Mouse (Mus musculus) urinary bladder, postnatal 14 days (tissue): ENCODE results near the gene Cyp4x1.

Experiments
- DNase-seq: peaks from one replicate; pipeline ENCODE4 v3.0.0; 2021; ENCODE audit warnings: low spot score

Cyp4x1 gene

DNA sequence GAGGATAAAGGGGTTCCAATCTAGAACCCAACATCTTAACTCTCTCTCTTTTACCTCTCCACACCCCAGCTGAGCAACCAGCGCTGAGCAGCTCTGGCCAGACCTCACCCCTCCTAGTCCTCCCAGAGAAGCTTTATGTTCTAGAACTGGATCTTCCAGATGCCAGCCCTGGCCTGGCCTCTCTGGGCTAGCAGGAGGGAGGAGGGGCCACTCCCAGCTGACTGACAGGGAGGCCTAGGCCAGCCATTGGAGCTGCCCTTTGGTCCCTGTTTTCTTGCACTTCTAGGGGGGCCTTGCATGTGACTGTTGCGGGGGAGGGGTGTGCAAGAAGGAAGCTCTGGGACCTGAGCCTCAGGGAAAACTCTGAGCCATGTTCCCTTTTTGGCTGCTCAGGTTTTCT is 43.5 kb downstream of the Cyp4x1 start:
- peak; percentile 63 for DNase-seq

DNA sequence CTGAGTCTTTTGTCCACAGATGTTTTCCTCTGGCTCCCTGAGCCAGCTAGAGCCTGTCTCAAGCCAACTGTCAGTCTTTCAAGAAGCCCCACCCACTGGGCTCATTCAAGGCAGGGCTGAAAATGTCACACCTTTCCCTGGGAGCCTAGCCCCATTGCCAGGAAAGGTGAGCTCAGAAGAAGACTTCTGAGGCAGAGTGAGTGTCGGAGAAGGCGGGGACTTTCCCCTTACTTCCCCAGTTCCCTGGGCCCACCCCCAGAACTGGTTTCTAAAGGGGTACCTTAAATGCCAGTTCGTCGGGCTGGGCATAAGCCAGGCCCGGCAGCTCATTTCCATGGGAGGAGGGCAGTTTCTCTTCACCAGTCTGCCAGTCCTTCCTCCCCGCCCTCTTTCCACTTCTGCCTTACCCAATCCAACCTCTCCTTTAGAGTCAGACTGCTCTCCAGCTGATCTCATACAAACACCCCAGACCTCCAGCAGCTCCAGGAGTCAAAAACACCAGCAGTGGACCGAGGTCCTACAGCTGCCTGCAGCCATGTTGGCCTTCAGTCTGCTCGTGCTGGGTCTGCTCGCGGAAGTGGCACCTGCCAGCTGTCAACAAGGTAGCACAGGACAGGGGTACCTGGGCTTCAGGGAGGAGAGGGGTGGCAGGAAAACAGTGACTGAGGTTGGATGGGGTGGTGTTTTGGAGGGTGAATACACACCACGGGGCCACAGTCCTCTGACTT is 45.3 kb downstream of the Cyp4x1 start, which contains the start of gene Pdzk1ip1:
Gene Pdzk1ip1, plus strand, starts transcription at position 98 of the 728 bp plus-strand sequence.
- peak; percentile 54 for DNase-seq

DNA sequence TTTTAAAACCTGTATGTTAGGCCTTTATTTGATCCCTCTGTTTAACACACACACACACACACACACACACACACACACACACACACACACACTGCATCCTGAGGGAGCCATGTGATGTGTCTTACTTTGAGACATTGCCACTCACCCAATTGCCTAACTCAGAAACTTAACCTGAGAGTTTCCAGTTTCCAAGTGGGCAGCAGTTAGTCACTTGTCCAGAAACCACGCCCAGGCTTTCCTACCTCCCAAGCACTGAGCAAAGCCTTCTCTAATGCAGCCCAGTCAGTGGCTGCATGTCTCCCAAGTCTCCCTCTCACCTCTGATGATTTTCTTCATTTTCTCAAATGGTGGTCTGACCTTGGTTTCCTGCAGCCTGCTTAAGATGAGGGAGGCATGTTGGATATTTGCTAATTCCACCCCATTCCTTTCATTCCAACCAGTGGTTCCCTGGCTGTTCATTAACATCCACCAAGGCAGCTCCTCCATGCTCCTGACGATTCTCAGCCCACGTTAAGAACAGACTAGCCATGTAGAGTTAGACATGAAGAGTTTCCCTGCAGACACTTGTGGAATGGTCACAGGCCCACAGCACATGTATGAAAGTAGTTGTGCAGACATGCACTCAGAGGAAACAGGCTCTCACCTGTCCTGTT is 47.2 kb downstream of the Cyp4x1 start:
- DNase-seq = no peak

DNA sequence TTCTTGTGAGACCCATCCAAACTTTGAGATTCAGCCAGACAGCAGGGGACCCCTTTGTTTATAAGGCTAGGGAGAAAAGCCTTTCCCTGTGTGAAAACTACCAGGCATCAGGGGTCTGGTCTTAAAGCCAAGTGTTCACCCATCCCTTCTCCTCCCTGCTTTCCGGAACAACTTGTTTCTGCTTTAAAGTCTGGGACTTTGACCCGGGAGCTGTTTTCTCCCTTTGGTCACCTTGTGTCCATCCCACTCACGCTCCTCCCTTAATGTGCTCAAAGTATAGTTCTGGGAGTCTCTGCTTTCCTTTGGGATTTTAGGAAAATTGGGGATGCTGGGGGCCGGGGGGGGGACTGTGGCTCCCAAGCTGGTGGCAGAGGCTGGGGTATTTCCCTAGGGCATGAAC is 47.8 kb downstream of the Cyp4x1 start:
- DNase-seq = no peak

DNA sequence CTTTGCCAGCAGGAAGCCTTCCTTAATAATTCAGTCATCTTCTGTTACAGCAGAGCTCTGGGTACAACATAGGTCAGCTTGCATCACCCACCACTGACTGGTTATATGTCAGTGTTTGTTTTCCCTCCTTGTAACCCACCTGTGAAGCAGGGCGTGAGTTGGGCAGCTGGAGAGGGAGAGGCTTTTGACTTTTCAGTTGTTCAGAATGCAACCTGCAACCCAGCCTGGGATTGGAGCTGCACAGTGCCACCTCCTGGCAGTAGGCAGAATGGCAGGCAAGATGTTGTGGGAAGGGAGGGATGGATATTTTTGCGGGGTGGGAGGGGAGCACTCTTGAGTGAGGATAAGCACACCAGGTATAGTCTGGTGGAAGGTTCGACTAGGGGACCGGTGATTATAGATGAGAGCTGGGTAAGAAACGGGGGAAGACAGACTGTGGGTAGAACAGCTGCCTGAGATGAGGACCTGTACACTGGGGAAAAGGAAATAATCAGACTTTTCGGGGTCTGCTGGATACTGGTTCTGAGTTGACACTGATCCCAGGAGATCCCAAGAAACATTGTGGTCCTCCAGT is 48.5 kb downstream of the Cyp4x1 start:
- peak; percentile 51 for DNase-seq

DNA sequence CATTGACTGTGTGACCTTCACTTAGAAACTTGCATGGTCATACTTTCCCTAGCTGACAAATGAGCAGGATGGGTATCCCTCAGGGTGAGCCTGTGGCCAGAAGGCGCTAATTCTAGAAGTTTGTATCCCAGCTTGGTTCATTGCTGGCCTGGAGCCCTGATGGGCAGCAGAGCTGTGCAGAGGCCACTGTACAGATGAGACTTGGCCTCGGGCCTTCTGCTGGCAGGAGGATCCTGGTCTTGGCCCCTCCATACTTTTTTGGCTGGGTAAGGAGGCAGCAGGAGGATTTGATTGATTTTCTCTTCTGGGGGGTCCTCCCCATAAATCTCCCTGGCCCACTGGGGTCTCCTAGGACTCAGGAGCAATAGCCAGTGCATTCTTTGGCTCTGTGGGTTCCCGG is 51.0 kb downstream of the Cyp4x1 start:
- no peak for DNase-seq

DNA sequence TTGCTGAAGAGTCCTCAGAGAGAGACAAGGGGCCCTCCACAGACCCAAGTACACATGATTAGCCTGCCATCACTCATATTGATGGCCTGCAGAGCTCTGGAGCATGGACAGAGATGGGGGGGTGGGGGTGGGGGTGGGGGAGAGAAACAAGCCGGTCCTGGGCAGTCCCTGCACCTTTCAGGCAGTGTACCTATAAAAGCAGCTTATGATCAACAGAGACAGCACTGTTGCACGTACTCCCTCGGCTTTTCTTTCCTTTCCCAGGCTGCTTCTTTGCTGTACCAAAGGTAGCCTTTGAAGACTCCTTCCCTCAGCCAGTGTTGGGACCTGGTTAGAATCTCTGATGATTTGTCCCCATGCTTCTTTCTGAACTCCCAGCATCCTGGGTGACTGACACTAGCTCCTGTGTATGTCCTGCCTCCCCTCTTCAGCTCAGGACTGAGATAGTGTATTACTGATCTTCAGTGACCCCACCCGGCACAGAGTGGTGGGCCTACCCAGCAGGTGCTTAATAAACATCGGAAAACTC is 54.2 kb downstream of the Cyp4x1 start:
- no peak for DNase-seq

DNA sequence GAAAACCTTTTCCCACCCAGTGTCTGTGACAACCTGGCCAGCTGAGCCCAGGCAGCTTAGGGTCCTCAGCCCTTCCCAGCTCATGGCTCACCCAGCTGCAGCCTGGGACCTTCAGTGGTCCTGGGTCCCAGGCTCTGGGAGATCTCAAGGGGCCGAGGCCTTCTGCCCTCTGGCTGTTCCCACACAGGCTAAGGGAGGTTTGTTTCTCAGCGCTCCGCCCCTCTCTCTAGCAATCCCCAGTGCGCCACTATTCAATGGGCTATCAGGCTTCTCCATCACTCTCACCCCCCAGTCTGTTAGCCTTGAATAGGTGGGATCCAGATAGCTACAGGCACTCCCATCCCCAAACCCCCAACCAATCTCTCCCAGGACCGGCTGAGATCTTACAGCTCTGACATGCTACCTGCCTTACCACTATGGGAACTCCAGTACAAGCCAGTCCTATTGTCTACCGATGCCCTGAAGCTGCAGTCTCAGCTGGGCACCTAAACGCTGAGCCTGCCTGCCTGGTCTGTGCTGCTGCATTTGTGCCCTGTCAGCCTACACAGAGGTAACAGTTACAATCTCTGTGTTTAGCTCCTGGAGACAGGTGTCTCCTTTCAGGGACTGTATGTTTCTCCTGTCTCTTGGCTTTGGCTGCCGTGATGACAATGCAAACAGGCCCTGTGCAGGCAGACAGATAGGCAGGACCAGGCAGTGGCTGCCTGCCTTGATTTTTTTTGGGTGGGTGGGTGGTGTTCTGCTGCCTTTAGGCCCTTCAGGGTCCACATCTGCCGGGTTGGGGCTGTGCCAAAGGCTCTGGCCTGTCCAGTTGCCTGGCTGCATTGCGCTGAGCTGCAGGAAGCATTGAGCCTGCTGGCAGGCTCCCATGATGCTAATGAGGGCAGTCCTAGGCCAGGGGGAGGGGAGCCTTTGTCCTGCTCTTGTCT is 54.9 kb downstream of the Cyp4x1 start:
- peak; percentile 25 for DNase-seq

DNA sequence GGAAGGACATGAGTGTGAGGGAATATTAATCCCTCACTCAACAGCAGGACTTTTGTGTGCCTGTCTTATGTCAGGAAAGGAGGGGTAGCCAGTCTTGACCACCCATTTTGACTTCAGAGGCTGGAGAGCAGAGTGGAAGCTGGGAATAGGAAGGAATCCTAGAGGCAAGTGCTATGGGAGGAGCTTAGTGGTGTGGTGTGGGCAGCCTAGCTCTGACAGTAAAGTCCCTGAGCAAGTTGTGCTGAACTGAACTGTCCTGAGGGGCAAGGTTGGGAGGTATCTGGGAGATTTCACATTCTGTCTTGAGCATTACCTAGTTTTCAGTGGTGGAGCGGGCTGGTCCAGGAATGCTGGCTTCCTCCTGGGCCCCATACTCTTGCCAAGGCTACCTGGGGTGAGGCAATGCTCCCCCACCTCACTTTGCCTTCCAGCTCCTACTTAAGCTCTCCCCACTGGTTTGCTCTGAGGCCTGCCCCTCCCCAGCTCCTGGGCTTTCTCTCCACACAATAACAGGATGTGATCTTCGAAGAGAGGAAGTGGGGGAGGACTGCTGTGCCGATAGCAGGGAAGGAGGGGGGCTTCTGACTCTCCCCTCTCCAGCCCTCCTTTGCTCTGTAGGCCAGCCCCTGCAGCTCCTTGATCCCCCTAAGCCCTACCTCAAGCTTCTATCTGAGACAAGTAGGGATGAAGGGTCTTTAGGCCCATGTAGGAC is 58.7 kb downstream of the Cyp4x1 start:
- DNase-seq = no peak

DNA sequence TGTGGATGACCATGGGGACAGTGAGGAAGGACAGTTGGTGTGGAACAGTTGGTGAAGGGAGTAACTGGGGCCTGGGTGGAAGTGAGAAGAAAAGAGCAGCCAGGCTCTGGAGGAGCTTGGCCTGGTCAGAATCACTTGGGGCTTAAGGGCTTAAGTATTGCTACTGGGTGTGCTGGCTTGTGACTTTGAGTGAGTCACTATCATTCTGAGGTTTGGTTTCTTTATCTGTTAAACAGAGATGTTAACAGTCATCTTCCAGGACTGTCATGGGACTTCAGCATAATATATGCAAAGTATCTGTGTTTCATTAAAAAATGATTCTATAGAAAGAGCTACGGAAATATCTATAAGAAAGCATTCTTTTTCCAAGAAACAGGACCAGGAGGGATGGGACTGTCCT is 59.3 kb downstream of the Cyp4x1 start:
- DNase-seq = no peak

DNA sequence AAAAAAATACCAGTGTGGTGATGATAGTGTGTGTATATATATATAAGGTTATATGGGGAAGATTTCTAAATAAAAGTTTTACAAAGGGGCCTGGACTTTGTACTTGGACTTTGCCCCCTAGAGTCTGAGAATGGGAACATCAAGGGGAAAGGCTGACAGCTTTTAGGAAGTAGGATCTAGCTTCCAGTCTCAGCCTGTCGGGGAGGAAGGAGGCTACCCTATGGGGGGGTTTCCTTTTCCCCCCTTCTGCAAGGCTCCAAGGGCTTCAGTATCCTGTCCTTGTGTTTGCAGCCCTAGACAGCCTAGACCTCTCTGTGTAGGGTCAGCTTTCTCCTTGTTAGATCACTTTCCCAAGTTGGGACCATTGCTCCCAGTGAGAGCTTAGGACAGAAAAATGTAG is 62.4 kb downstream of the Cyp4x1 start:
- DNase-seq = no peak

DNA sequence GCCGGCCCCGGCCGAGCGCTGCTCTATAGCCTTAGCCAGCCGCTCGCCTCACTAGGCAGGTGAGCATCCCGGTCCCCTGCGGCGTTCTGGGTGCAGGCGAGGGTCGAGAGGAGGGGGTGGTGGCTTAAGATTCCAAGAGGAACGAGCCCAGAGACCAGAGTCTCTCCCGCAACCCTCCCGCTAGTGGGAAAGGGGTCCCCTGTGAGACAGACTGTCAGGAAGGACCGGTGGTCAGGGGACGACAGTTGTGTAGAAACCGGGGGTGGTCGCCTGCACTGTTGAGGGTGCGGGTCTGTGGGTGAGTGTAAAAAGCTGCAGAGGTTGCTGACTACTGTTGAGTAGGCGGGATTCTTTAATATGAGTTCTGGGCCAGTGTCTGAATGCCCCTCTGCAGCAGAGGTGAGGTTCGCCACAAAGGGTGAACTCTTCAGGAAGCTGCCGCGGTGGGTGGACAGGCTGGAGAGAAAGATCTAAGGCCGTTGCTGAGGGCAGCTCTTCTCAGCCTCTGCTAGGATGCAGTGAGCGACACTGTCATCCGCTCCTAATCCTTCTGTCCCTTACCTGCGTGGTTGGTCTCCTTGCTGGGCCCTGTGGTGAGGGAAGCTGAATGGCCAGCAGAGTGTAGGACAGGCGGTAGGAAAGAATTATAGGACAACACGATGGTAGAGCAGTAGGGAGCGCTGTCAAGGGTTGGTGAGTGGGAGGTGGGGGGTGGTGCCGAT is 70.4 kb downstream of the Cyp4x1 start:
- DNase-seq = no peak

DNA sequence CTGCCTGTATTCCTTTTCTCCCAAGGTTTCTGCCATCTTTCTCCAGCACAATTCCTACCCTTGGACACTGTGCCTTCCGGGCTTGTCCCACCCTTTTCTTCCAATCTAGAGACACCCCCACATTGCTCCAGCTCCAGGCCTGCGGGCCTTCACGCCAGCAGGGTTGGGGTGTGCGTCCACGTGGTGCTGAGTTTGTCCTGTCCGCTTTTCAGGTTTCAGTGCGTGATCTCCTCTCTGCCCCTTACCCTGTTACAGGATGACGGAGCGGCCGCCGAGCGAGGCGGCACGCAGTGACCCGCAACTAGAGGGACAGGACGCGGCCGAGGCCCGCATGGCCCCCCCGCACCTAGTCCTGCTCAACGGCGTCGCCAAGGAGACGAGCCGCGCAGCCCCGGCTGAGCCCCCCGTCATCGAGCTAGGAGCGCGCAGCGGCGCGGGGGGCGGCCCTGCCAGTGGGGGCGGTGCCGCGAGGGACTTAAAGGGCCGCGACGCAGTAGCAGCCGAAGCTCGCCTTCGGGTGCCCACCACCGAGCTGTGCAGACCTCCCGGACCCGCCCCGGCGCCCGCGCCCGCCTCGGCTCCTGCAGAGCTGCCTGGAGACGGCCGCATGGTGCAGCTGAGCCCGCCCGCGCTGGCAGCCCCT is 71.1 kb downstream of the Cyp4x1 start:
- DNase-seq = no peak

DNA sequence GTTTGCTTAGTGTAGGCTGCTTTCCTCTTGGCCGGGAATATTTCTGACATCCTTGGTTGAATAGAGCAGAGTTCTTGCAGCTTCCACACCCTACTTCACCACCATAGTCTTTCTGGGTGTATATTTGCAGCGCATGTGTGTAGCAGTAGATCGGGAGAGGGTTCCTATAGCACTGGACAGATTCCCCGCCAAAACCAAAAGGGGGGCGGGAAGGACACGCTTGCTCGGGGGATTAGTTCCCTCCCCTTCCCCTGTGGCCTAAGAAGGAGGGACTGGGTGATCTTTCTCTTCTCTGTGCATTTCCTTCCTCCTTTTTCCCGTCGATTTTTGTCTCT is 71.6 kb downstream of the Cyp4x1 start:
- DNase-seq = no peak

DNA sequence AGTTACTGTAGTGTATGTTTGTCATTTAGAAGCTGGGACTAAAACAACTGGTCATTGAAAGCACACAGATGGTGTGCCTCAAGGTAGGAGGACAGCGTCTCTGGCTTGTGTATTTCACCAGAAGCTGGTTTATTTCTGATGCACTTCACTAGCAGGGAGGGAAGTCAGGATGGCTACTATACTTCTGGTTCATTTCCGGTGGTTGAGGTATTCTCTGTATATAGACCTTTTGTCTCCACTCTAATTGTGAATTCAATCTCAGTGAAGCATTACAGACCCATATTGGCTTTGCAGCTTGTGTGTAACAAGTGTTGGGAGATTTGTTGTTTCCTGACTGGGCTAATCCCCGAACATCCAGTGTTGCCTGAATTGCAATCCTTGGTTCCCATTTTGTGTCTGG is 73.3 kb downstream of the Cyp4x1 start:
- no peak for DNase-seq

DNA sequence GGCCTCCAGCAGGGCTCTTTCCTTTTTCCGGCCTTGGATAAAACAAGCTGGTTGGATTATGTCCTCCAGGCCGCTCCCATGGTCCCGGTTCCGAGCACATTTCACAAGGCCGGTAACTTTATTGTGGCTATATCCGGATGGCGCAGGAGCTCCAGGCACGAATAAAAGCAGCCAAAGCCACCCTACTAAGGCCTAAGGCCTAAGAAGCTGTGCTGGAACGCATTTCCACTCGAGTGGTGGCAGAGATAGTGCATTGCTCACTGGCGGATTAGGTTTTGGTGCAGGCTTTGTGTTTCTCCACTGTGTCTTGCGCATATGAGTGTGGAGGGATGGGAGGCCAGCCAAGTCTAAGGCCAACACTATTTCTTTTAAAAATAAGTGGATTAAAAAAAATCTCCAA is 74.2 kb downstream of the Cyp4x1 start:
- no peak for DNase-seq

DNA sequence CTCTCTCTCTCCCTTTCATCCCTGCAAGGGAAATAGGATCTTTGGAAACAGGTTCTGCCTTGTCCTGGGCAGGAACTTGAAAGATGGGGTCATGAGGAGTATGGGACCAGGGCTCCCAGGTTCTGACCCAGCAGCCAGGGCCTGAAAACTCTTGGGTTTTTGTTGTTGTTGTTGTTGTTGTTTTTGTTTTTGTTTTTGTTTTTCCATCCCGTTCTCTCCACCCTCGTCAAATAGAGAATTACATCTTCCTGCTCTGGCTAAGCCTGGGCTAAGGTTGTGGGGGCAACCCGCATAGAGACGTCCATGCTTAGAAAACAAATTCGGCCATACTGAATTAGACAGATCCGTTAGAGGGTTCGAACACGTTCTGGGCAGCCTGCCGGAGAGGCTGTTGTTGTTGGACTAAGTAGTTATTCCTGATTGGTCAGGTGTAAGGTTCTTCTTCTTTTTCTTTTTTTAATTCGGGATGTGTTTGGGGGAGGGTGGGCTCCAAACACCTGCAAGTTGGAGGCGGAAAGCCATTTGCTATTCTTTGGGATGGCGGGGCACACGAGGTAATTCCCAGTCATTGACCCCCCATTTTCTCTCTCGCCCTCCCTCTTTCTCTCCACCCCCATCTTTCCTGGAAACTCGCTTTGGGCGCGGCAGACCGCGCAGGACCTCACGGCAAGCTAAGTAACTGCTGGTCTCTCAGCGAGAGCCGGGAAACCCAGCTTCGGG is 75.0 kb downstream of the Cyp4x1 start:
- no peak for DNase-seq

DNA sequence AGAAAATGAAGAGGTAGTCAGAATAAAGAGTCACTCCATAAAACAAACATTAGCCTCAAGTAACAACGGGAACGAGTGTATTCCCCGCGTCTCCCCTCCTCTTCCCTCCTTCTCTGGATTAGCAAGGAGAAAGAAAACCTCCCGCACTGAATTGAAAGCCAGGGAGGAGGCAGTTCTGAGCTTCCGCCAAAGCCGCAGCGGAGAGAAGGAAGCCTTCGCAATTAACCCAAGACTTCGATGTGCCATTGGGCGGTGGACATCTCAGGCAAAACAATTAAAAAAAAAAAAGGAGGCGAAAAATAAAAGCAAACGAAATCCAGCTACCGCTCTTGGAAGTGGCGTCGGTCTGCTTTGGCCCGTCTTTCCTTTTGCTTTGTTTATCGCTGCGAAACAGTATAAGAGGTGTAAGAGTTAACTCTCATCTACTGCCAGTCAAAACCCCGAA is 75.7 kb downstream of the Cyp4x1 start:
- no peak for DNase-seq

DNA sequence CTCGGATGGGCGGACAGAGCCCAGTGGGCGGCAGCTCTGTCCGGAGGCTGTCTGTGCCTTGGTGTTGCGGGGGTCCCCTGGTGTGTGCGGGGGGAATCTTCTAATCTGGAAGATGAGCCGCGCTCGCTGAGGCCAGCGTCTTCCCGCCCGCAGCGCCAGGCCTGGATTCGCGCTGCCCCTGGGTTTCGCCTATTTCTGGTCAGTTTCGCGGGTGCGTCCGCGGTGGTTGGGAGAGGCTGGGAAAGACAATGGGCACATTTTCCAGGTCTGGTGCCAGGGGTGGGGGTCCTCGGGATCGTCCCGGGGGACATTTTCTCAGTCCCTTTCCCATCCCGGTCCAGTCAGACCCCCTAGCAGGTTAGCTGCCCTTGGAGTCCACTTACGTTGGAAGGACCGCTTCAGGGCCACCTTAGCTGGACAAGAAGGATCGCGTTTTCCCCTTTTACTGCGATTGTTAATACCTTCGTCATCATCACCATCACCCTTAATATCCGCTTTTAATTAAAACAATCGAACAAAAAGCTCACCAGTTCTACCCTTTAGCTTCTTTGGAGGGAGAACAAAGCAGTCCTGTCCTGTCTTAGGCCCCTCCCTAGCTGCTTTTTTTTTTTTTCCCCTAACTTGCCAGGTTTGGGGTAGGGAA is 76.3 kb downstream of the Cyp4x1 start:
- DNase-seq = no peak
